Mouse (Mus musculus) embryonic facial prominence, embryonic 11.5 days (tissue): ENCODE measurements at regions not wholly inside any gene's neighbourhood (a gene's known extent, or its start where the extent isn't known, plus 50 kb on each side); places are given as distances from the start of the nearest gene placed in this dataset.
A peak's percentile ranks its signal among the peaks of the same experiment; 100 is the strongest.
"Not testable (repeated sequence)": the region's sequence is repeated elsewhere in the genome, so short reads cannot be mapped to it uniquely, and the experiment has no call there.

ENCODE experiments used
- ATAC-seq: fragments of 200-750 bp; cut with Nextera tagmentation; replicated peaks from 2 replicates; pipeline ENCODE4 v1.8.0; 2017; ENCODE audit warnings: low read depth; ENCODE audit not compliant: insufficient number of reproducible peaks, low FRiP score, low TSS enrichment
- DNase-seq: peaks from one replicate; pipeline ENCODE4 v3.0.0-alpha.2; 2015; ENCODE audit warnings: low spot score
- H3K27ac ChIP-seq: fragments of 300-500 bp; sonication (generic); replicated peaks from 2 replicates; pipeline ENCODE4 v1.5.1; 2014; ENCODE audit warnings: mild to moderate bottlenecking, low read depth, low read length, control low read depth
- H3K27me3 ChIP-seq: fragments of 300-500 bp; sonication (generic); 2 replicates; pipeline ENCODE4 v1.6.1; 2014; ENCODE audit warnings: mild to moderate bottlenecking, low read length, moderate library complexity, mixed read lengths; ENCODE audit not compliant: control insufficient read depth, insufficient read depth
- H3K36me3 ChIP-seq: fragments of 300-500 bp; sonication (generic); replicated peaks from 2 replicates; pipeline ENCODE4 v1.6.1; 2014; ENCODE audit warnings: low read depth, mild to moderate bottlenecking, low read length, moderate library complexity, mixed read lengths; ENCODE audit not compliant: control insufficient read depth, insufficient read depth
- H3K4me1 ChIP-seq: fragments of 300-500 bp; sonication (generic); 2 replicates; pipeline ENCODE4 v1.6.1; 2014; ENCODE audit warnings: low read length, mixed read lengths; ENCODE audit not compliant: control insufficient read depth, insufficient read depth
- H3K4me2 ChIP-seq: fragments of 300-500 bp; sonication (generic); 2 replicates; pipeline ENCODE4 v1.6.1; 2014; ENCODE audit warnings: low read depth, mild to moderate bottlenecking, control low read depth, low read length, moderate library complexity
- H3K4me3 ChIP-seq: fragments of 300-500 bp; sonication (generic); 2 replicates; pipeline ENCODE4 v1.5.1; 2014; ENCODE audit warnings: low read depth, low read length, control low read depth
- H3K9ac ChIP-seq: fragments of 300-500 bp; sonication (generic); replicated peaks from 2 replicates; pipeline ENCODE4 v1.6.1; 2014; ENCODE audit warnings: mild to moderate bottlenecking, control low read depth, low read length
- H3K9me3 ChIP-seq: fragments of 300-500 bp; sonication (generic); replicated peaks from 2 replicates; pipeline ENCODE4 v1.6.1; 2016; ENCODE audit warnings: mild to moderate bottlenecking, low read length, inconsistent platforms, mixed read lengths; ENCODE audit not compliant: control insufficient read depth
- WGBS: fragments of 180-500 bp; shearing (Covaris S2); extraction: QIAGEN DNeasy Blood & Tissue Kit; methylation state at CpG from one replicate; pipeline ENCODE4 v1.1.7; 2014; 5-methylcytosine and 5-hydroxymethylcytosine counted together

- ATAC-seq (no peak), DNase-seq (no peak)
- no peaks in the 10 kb centered on the region for H3K9me3 ChIP-seq
- no peaks in the 10 kb centered on the region for H3K4me1 ChIP-seq
- WGBS: 79% methylated on average over 4 of the region's 4 CpGs
- H3K27me3 ChIP-seq: no peaks in the 10 kb centered on the region
- H3K4me3 ChIP-seq: no peak overlapping the region
- H3K9ac ChIP-seq: no peak overlapping the region
- H3K4me2 ChIP-seq: no peak overlapping the region
- no peak overlapping the region for H3K27ac ChIP-seq
- no peaks in the 10 kb centered on the region for H3K36me3 ChIP-seq
Measured at GRCm38 (mm10) chr2:78022756-78023155, 76.6 kb upstream of the Cwc22 start.

- Histone ChIP-seq H3K9me3 (no peaks in the 10 kb centered on the region), H3K36me3 (no peaks in the 10 kb centered on the region), H3K4me1 (no peaks in the 10 kb centered on the region), H3K27me3 (no peaks in the 10 kb centered on the region), H3K27ac (no peak overlapping the region), H3K9ac (no peak overlapping the region), H3K4me3 (no peak overlapping the region), H3K4me2 (no peak overlapping the region)
- ATAC-seq: no peak
- WGBS: 34% methylated on average over 5 of the region's 5 CpGs
- peak; percentile 73 for DNase-seq
Measured at GRCm38 (mm10) chr2:78021905-78022304, 75.7 kb upstream of the Cwc22 start.

GRCm38 (mm10) chr2:78021356-78021900 lies 75.3 kb upstream of the Cwc22 start:
- Histone ChIP-seq H3K27me3 (no peaks in the 10 kb centered on the region), H3K9me3 (no peaks in the 10 kb centered on the region), H3K27ac (no peak overlapping the region), H3K9ac (no peak overlapping the region), H3K36me3 (no peaks in the 10 kb centered on the region), H3K4me1 (no peaks in the 10 kb centered on the region), H3K4me2 (no peak overlapping the region), H3K4me3 (no peak overlapping the region)
- WGBS: 62% methylated on average over 2 of the region's 2 CpGs
- DNase-seq: no peak
- ATAC-seq: no peak

- H3K9ac ChIP-seq: no peak overlapping the region
- H3K27ac ChIP-seq: no peak overlapping the region
- WGBS: 90% methylated on average over 3 of the region's 3 CpGs
- no peak overlapping the region for H3K4me2 ChIP-seq
- DNase-seq: no peak
- no peak overlapping the region for H3K4me3 ChIP-seq
- H3K4me1 ChIP-seq: no peaks in the 10 kb centered on the region
- no peaks in the 10 kb centered on the region for H3K27me3 ChIP-seq
- H3K9me3 ChIP-seq: no peaks in the 10 kb centered on the region
- no peak for ATAC-seq
- H3K36me3 ChIP-seq: no peaks in the 10 kb centered on the region
Measured at GRCm38 (mm10) chr2:78020516-78020915, 74.3 kb upstream of the Cwc22 start.

- WGBS: 89% methylated on average over 3 of the region's 3 CpGs
- Histone ChIP-seq H3K36me3 (no peaks in the 10 kb centered on the region), H3K9ac (no peak overlapping the region), H3K9me3 (no peaks in the 10 kb centered on the region), H3K27me3 (no peaks in the 10 kb centered on the region), H3K4me1 (no peaks in the 10 kb centered on the region), H3K4me3 (no peak overlapping the region), H3K27ac (no peak overlapping the region), H3K4me2 (no peak overlapping the region)
- DNase-seq: no peak
- ATAC-seq: no peak
Measured at GRCm38 (mm10) chr2:78019916-78020315, 73.7 kb upstream of the Cwc22 start.

- not testable (repeated sequence) for H3K4me2 ChIP-seq, DNase-seq, H3K4me3 ChIP-seq, H3K27ac ChIP-seq, H3K9me3 ChIP-seq, H3K27me3 ChIP-seq, H3K36me3 ChIP-seq, H3K4me1 ChIP-seq, H3K9ac ChIP-seq, ATAC-seq
- 97% methylated on average over 6 of the region's 6 CpGs for WGBS
Measured at GRCm38 (mm10) chr2:78012441-78012840, 66.3 kb upstream of the Cwc22 start.

- no peak overlapping the region for H3K4me2 ChIP-seq
- no peak overlapping the region for H3K9ac ChIP-seq
- WGBS: 78% methylated on average over 2 of the region's 2 CpGs
- no peak overlapping the region for H3K27ac ChIP-seq
- H3K4me1 ChIP-seq: no peaks in the 10 kb centered on the region
- no peaks in the 10 kb centered on the region for H3K36me3 ChIP-seq
- no peaks in the 10 kb centered on the region for H3K27me3 ChIP-seq
- no peaks in the 10 kb centered on the region for H3K9me3 ChIP-seq
- ATAC-seq (no peak), DNase-seq (no peak)
- H3K4me3 ChIP-seq: no peak overlapping the region
Measured at GRCm38 (mm10) chr2:78011821-78012220, 65.6 kb upstream of the Cwc22 start.

- H3K4me2 ChIP-seq: no peak overlapping the region
Measured at GRCm38 (mm10) chr2:78011051-78011800, 65.1 kb upstream of the Cwc22 start.

More at GRCm38 (mm10) chr2:78011051-78011800, 65.1 kb upstream of the Cwc22 start:
- Histone ChIP-seq H3K9ac (no peak overlapping the region), H3K4me3 (no peak overlapping the region), H3K4me1 (no peaks in the 10 kb centered on the region), H3K9me3 (no peaks in the 10 kb centered on the region), H3K27me3 (no peaks in the 10 kb centered on the region), H3K36me3 (no peaks in the 10 kb centered on the region), H3K27ac (no peak overlapping the region)
- ATAC-seq: no peak
- WGBS: 83% methylated on average over 2 of the region's 2 CpGs
- no peak for DNase-seq
